Mouse (Mus musculus) liver, embryonic 12.5 days (tissue): Measurements from ENCODE around the gene Gsap. TPM values are rescaled to one million over a fixed set of nuclear protein-coding genes. Genes with fewer than 3 reads are reported as not detected.
"Not testable (repeated sequence)": the region's sequence is repeated elsewhere in the genome, so short reads cannot be mapped to it uniquely, and the experiment has no call there.

Experiments used
- ATAC-seq: fragments of 200-750 bp; cut with Nextera tagmentation; 2 replicates; pipeline ENCODE4 v1.8.0; 2017; ENCODE audit warnings: moderate number of reproducible peaks, mild to moderate bottlenecking, moderate library complexity
- H3K27ac ChIP-seq: fragments of 300-500 bp; sonication (generic); 2 replicates; pipeline ENCODE4 v1.5.1; 2016; ENCODE audit warnings: mild to moderate bottlenecking
- H3K27me3 ChIP-seq: fragments of 300-500 bp; sonication (generic); replicated peaks from 2 replicates; pipeline ENCODE4 v1.6.1; 2016; ENCODE audit warnings: mild to moderate bottlenecking, moderate library complexity
- H3K36me3 ChIP-seq: fragments of 300-500 bp; sonication (generic); 2 replicates; pipeline ENCODE4 v1.6.1; 2016; ENCODE audit warnings: mild to moderate bottlenecking, moderate library complexity
- H3K4me1 ChIP-seq: fragments of 300-500 bp; sonication (generic); 2 replicates; pipeline ENCODE4 v1.6.1; 2016
- H3K4me2 ChIP-seq: fragments of 300-500 bp; sonication (generic); 2 replicates; pipeline ENCODE4 v1.6.1; 2016; ENCODE audit warnings: mild to moderate bottlenecking, moderate library complexity
- H3K4me3 ChIP-seq: fragments of 300-500 bp; sonication (generic); 2 replicates; pipeline ENCODE4 v1.5.1; 2016; ENCODE audit warnings: mild to moderate bottlenecking, moderate library complexity
- H3K9ac ChIP-seq: fragments of 300-500 bp; sonication (generic); 2 replicates; pipeline ENCODE4 v1.6.1; 2016; ENCODE audit warnings: mild to moderate bottlenecking, moderate library complexity
- H3K9me3 ChIP-seq: fragments of 300-500 bp; sonication (generic); replicated peaks from 2 replicates; pipeline ENCODE4 v1.6.1; 2016; ENCODE audit warnings: mild to moderate bottlenecking, moderate library complexity
- WGBS: fragments of 180-500 bp; shearing (Covaris S2); methylation state at CpG from one replicate; pipeline ENCODE4 v1.1.7; 2016; ENCODE audit not compliant: insufficient replicate concordance; 5-methylcytosine and 5-hydroxymethylcytosine counted together
- polyA plus RNA-seq: library from polyadenylated mRNA; unstranded; fragments of >200 nt; fragmentation: Nextera tagmentation; extraction: Ambion mirVana; gene quantifications from 2 replicates; pipeline ENCODE4 v1.2.1, GENCODE M21; 2016

Gsap gene
- polyA plus RNA-seq, 1 experiment from 2014 or later: 2.6 TPM

DNA sequence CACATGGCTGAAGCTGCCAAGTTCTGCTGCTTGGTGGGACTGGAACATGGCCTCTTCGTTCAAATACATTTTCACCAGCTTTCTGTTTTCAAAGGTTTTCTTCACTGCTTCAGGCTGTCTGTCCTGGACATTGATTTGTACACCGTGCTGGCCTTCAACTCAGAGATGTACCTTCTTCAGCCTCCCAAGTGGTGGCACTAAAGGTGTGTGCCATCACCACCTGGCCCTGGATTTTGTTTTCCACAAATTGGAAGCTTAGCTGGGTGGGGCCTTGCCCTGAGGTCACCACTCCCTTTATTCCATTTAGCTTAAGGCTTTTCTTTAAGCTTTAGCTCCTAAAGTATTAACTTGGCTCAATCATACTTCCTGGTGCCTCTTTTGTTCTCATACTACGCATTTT lies 22.6 kb upstream of the Gsap start:
- Histone ChIP-seq H3K27ac (no peak overlapping the region), H3K4me1 (peaks cover 22% of the 10 kb centered on the region), H3K4me3 (no peak overlapping the region), H3K9me3 (no peaks in the 10 kb centered on the region), H3K9ac (no peak overlapping the region), H3K4me2 (no peak overlapping the region), H3K27me3 (no peaks in the 10 kb centered on the region), H3K36me3 (no peaks in the 10 kb centered on the region)
- 60% methylated on average over 3 of the region's 3 CpGs for WGBS
- ATAC-seq: no peak

DNA sequence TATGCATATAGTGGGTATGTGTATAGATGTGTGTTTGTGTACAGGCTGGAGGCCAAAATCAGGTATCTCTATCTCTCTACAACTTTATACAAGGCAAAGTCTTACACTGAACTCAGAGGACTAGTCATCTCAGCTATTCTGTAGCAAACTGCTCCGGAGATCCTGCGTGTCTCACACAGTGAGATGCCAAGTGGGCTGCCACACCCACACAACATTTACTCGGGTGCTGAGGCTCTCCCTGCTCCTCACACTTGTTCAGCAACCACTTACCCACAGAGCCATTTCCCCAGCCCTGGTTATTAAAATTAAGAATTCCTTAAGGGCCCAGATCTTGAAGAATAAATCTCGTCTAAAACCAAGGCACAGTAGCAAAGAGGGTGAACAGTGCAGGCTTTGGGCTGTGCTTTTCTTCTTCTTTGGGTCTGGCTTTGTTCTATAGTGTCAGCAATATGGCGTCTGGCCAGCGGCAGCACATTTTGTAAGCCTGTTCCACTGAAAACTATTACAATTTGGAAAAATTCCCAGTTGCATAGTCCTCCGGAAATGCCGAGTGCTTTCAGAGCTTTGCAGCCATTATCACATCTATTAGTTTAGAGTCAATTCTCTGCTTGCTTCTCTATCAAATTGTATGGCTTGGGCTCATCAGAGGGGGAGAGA lies 17.2 kb upstream of the Gsap start:
- Histone ChIP-seq H3K4me2 (no peak overlapping the region), H3K9me3 (no peaks in the 10 kb centered on the region), H3K4me1 (peaks cover 8% of the 10 kb centered on the region; the same call in 1 of the 2 replicates), H3K4me3 (no peak overlapping the region), H3K27ac (no peak overlapping the region), H3K36me3 (no peaks in the 10 kb centered on the region), H3K9ac (no peak overlapping the region), H3K27me3 (no peaks in the 10 kb centered on the region)
- WGBS: 76% methylated on average over 8 of the region's 8 CpGs
- ATAC-seq: no peak

DNA sequence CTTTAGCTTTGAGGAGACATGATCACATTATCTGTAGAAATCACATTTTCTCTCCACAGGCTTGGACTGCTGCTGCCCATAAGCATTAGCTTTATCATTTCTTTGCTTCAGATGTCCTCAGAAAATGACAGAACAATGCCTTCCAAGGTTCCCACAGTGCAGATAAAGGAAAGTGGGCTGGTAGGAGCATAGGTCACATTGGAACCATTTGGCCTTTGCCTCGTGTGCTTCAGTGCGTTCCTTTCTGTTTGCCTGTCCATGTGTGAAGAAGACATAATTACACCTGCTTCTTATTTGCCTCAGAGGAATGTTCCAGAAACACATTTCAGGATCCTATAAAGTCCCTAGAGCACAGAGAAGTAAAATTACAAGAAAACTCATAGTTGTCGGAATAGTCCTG lies 16.7 kb upstream of the Gsap start:
- no peaks in the 10 kb centered on the region for H3K9me3 ChIP-seq
- H3K4me3 ChIP-seq: no peak overlapping the region
- H3K9ac ChIP-seq: no peak overlapping the region
- no peaks in the 10 kb centered on the region for H3K36me3 ChIP-seq
- WGBS: 69% methylated on average over 3 of the region's 3 CpGs
- H3K27ac ChIP-seq: no peak overlapping the region
- ATAC-seq: no peak
- H3K4me1 ChIP-seq: peaks cover 8% of the 10 kb centered on the region; the same call in 1 of the 2 replicates
- H3K4me2 ChIP-seq: no peak overlapping the region
- H3K27me3 ChIP-seq: no peaks in the 10 kb centered on the region

DNA sequence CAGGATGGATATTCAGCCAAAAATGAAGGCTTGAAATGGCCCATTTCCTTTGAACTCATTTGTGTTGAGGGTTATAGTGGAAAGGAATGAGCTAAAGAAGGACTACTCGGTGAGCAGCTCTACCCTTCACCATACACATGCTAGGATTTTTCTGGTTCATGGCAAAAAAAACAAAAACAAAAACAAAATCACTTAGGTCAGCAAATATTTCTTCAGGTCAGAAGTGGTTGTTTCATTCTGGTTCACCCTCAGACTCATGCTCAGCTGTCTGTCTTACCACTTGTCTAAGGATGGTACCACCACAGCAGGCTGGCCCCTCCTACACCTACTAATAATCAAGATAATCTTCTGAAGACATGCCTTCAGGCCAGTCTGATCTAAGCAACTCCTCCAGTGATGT lies 16.2 kb upstream of the Gsap start:
- H3K9ac ChIP-seq: no peak overlapping the region
- H3K27me3 ChIP-seq: no peaks in the 10 kb centered on the region
- no peak overlapping the region for H3K4me3 ChIP-seq
- no peaks in the 10 kb centered on the region for H3K36me3 ChIP-seq
- H3K4me1 ChIP-seq: peaks cover 8% of the 10 kb centered on the region; the same call in 1 of the 2 replicates
- H3K9me3 ChIP-seq: no peaks in the 10 kb centered on the region
- no peak for ATAC-seq
- WGBS: 64% methylated on average over 1 of the region's 1 CpGs
- no peak overlapping the region for H3K4me2 ChIP-seq
- H3K27ac ChIP-seq: no peak overlapping the region

DNA sequence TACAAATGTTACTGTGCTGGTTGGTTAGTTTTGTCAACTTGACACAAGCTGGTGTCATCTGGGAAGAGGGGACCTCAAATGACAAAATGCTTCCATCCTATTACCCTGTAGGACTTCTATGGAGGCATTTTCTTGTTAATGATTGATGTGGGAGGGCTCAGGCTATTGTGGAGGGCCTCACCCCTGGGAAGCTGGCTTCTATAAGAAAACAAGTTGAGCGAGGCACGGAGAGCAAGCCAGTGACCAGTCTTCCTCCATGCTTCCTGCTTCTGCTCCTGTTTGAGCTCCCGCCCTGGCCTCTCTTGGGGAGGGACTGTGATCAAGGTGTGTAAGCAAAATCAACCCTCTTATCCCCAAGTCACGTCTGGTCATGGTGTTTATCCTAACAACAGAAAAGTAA lies 15.6 kb upstream of the Gsap start:
- no peak overlapping the region for H3K27ac ChIP-seq
- no peaks in the 10 kb centered on the region for H3K9me3 ChIP-seq
- no peaks in the 10 kb centered on the region for H3K27me3 ChIP-seq
- no peak for ATAC-seq
- no peak overlapping the region for H3K9ac ChIP-seq
- no peaks in the 10 kb centered on the region for H3K36me3 ChIP-seq
- 46% methylated on average over 4 of the region's 4 CpGs for WGBS
- no peak overlapping the region for H3K4me3 ChIP-seq
- peaks cover 8% of the 10 kb centered on the region; the same call in 1 of the 2 replicates for H3K4me1 ChIP-seq
- H3K4me2 ChIP-seq: no peak overlapping the region

DNA sequence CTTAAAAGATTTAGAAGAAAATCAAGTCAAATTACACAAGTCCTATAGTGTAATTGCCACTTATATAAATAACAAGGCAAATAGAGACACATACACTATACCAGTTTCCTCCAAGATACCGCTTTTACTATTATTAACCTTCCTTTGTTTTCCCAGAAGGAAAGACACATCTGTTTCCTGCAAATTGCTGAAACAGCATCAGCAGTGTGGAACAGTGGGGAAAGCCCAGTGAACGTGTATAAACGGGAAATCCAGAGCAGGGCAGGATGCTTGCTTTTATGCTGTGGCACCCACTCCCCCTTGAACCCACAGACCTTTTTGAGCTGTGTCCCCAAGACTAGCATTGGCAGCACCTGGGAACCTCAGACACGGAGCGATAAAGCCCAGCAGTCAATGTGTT lies 15.2 kb upstream of the Gsap start:
- Histone ChIP-seq H3K36me3 (no peaks in the 10 kb centered on the region), H3K9ac (no peak overlapping the region), H3K4me1 (peaks cover 8% of the 10 kb centered on the region; the same call in 1 of the 2 replicates), H3K4me3 (no peak overlapping the region), H3K27me3 (no peaks in the 10 kb centered on the region), H3K27ac (no peak overlapping the region), H3K9me3 (no peaks in the 10 kb centered on the region), H3K4me2 (no peak overlapping the region)
- no peak for ATAC-seq
- WGBS: 52% methylated on average over 5 of the region's 5 CpGs

DNA sequence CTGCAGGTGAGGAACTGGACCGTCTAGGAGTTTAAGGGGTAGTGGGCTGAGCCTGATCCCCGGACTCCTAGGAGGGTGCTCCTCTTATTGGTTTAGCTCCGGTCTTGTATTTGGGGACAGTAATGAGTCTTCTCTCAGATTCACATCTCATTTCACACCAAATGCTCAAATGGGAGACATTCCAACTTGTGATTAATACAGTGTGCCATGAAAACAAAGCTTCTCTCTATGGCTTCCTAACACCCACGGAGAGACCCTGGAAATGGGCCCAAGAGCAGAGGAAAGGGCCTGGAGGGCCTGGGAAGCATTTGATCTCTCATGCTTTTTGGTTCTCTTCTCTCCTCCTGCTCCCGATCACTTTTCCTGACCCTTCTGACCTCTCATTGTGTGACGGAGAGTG lies 14.7 kb upstream of the Gsap start:
- Histone ChIP-seq H3K4me3 (no peak overlapping the region), H3K4me1 (peaks cover 8% of the 10 kb centered on the region; the same call in 1 of the 2 replicates), H3K36me3 (no peaks in the 10 kb centered on the region), H3K9me3 (no peaks in the 10 kb centered on the region), H3K4me2 (no peak overlapping the region), H3K27ac (no peak overlapping the region), H3K27me3 (no peaks in the 10 kb centered on the region), H3K9ac (no peak overlapping the region)
- 67% methylated on average over 6 of the region's 6 CpGs for WGBS
- no peak for ATAC-seq

DNA sequence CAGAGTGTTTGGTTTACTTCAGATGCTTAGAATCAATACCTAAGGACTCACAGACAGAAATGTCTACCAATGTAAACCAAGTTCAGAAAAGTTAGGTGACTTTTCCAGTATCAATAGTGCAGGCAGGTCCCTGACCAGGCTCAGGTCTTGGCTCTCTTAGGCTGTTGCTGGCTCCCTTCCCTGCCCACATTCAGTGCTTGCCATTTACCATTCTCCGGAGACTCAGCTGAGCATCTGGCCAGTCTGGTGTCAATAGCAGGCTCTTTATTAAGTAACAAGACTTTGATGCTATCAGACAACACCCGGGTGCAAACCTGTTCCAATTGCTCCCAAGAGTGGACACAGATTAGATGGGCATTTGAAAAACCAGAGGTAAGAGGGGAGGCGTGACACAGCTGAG lies 13.7 kb upstream of the Gsap start:
- Histone ChIP-seq H3K4me2 (no peak overlapping the region), H3K36me3 (no peaks in the 10 kb centered on the region)

DNA sequence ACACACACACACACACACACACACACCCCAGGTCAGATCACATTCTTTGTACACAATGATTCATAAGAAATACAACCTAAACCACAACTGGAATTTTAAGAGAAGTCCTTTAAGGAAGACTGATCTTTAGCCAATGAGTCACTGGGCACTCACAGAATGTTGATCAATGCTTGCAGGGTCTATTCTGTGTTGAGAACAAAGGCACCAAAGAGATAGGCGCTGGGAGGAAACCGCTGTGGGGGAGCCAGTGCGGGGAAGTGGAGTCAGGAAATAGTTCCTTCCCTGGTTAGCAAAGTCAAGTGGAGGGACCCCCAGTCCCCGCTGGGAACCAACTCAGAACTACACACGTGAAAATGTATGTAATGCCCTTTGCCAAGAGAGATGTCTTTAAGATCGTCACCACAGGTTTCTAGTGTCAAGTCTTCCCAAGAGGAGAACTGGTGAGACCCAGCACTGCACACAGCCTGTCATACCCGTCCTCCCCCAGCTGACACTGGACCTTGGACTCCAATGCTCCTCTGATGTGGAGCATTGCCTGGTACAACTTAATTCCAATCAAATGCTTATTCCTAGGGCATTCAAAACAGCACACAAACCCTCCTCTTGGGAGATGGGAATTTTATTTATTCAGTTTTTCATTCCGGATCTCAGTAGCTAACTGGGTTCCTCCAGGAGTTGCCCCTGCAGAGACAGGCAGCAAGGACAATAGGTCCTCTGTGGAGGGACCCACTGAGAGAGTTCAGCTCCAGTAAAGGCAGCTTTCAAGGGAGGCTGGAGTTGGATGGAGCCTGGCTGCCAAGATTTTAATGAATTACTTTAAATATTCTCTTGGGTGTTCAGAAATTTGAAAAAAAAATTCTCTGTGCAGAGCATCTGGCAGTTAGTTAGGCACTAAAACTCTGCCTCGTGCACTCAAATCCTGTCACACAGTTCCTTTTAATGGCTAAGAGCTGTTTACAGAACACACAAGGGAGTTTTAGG lies 10.6 kb upstream of the Gsap start:
- H3K4me3 ChIP-seq: no peak overlapping the region
- no peaks in the 10 kb centered on the region for H3K36me3 ChIP-seq
- no peak overlapping the region; the same call in 1 of the 2 replicates for H3K27ac ChIP-seq
- no peak overlapping the region for H3K4me2 ChIP-seq
- no peaks in the 10 kb centered on the region for H3K4me1 ChIP-seq
- no peak overlapping the region for H3K9ac ChIP-seq
- no peak for ATAC-seq
- 14% methylated on average over 9 of the region's 9 CpGs for WGBS
- H3K27me3 ChIP-seq: no peaks in the 10 kb centered on the region
- H3K9me3 ChIP-seq: no peaks in the 10 kb centered on the region

More for the DNA sequence above, 13.7 kb upstream of the Gsap start:
- Histone ChIP-seq H3K9ac (no peak overlapping the region), H3K27me3 (no peaks in the 10 kb centered on the region), H3K4me1 (peaks cover 8% of the 10 kb centered on the region; the same call in 1 of the 2 replicates), H3K27ac (no peak overlapping the region), H3K4me3 (no peak overlapping the region), H3K9me3 (no peaks in the 10 kb centered on the region)
- 63% methylated on average over 3 of the region's 3 CpGs for WGBS
- no peak for ATAC-seq

DNA sequence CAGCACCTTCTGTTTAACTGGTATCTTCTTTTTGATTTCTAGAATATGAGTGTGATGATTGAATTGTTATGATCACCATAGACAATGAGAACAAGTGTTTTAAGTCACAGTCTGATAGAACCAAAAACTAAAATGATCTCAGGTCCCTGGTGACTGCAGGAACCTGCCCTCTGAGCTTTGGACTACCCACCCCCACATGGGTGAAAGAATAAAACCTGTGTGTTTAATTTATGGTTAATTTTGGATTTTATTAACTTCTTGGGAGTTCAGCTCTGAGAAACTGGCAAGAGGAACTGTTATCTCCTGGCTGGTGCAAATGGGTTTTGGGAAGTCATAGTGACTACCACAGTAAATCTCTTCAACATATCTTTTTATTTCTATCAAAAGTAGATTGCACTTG lies 6.6 kb upstream of the Gsap start:
- ATAC-seq: no peak
- Histone ChIP-seq H3K4me3 (no peak overlapping the region), H3K4me2 (no peak overlapping the region), H3K27me3 (no peaks in the 10 kb centered on the region), H3K36me3 (no peaks in the 10 kb centered on the region), H3K27ac (no peak overlapping the region), H3K9me3 (no peaks in the 10 kb centered on the region), H3K4me1 (no peaks in the 10 kb centered on the region), H3K9ac (no peak overlapping the region)

DNA sequence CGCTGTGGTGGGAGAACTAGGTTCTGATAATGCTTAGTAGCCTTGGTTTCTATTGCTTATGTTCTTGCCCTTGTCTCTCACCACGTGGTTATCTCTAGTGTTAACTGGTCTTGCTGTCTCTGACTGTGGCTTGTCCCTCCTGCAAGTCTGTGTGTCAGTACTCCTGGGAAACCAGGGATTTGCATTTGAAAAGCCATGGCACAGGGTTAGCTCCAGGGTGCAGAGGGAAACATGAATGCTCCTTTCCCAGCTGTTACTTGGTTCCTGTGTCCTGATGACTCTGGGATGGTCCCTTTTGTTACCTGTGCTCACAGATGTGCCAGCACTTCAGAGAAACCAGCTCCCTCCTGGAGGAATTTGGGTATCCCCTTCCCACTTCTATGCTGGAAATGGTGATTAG lies 3.0 kb upstream of the Gsap start:
- not testable (repeated sequence) for H3K27ac ChIP-seq, H3K9ac ChIP-seq, H3K4me2 ChIP-seq, ATAC-seq, H3K9me3 ChIP-seq, H3K4me3 ChIP-seq, H3K36me3 ChIP-seq, H3K27me3 ChIP-seq
- H3K4me1 ChIP-seq: peaks cover 13% of the 10 kb centered on the region
- 34% methylated on average over 2 of the region's 2 CpGs for WGBS

DNA sequence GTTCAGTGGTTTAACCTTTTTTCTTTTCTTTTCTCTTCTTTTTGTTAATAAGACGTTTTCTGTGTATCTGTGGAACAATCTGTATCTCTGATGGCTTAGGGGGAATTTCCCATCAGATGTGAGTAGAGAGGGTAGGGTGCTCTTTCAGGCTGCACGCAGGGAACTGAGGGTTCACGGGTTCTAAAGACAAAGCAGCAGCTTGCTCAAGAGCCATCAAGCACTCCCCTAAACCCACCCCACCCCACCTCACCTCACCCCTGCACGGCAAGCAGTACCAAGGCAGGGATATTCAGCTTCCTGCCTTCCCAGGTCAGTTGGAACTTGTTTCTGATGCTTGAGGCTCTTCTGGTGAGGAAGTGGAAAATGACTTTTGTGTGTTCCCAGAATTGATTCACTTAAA lies 766 bp downstream of the Gsap start:
- H3K9ac ChIP-seq: no peak overlapping the region
- peaks cover 5% of the 10 kb centered on the region; the same call in 1 of the 2 replicates for H3K27me3 ChIP-seq
- no peak overlapping the region for H3K27ac ChIP-seq
- peaks cover 13% of the 10 kb centered on the region for H3K4me1 ChIP-seq
- no peaks in the 10 kb centered on the region for H3K36me3 ChIP-seq
- ATAC-seq: no peak
- 13% methylated on average over 4 of the region's 4 CpGs for WGBS
- peak overlapping the region; percentile 90 for H3K4me2 ChIP-seq
- peak overlapping the region; percentile 64 for H3K4me3 ChIP-seq
- H3K9me3 ChIP-seq: no peaks in the 10 kb centered on the region
